Mouse (Mus musculus) liver, adult 2 months (tissue): Measurements from ENCODE around the gene Nup37. TPM values are rescaled to one million over a fixed set of nuclear protein-coding genes. Genes with fewer than 3 reads are reported as not detected.

Experiments used
- DNase-seq: peaks from one replicate; pipeline ENCODE4 v3.0.0-alpha.2; 2011; ENCODE audit warnings: low read depth, low spot score; ENCODE audit errors: extremely low read depth
- H3K27ac ChIP-seq: fragments of 200-500 bp; replicated peaks from 2 replicates; pipeline ENCODE4 v1.5.1; 2012; ENCODE audit warnings: low read depth, mild to moderate bottlenecking, control low read depth, inconsistent platforms, low read length; ENCODE audit not compliant: insufficient read depth
- H3K27me3 ChIP-seq: fragments of 200-500 bp; 2 replicates; pipeline ENCODE4 v1.6.1; 2012; ENCODE audit warnings: mild to moderate bottlenecking, moderate library complexity, low read length, inconsistent platforms; ENCODE audit not compliant: control insufficient read depth, insufficient read depth
- H3K36me3 ChIP-seq: fragments of 200-500 bp; 2 replicates; pipeline ENCODE4 v1.6.1; 2012; ENCODE audit warnings: low read length, inconsistent platforms; ENCODE audit not compliant: control insufficient read depth, insufficient read depth
- H3K4me1 ChIP-seq: fragments of 200-500 bp; 2 replicates; pipeline ENCODE4 v1.6.1; 2011; ENCODE audit warnings: low read length; ENCODE audit not compliant: control insufficient read depth, insufficient read depth
- H3K4me3 ChIP-seq: fragments of 200-500 bp; 2 replicates; pipeline ENCODE4 v1.5.1; 2011; ENCODE audit warnings: low read depth, mild to moderate bottlenecking, control low read depth, low read length, moderate library complexity; ENCODE audit not compliant: insufficient read depth
- H3K79me2 ChIP-seq: fragments of 200-500 bp; 2 replicates; pipeline ENCODE4 v1.6.1; 2012; ENCODE audit warnings: inconsistent platforms, mild to moderate bottlenecking, low read length, moderate library complexity; ENCODE audit not compliant: control insufficient read depth, insufficient read depth
- H3K9ac ChIP-seq: fragments of 200-500 bp; 2 replicates; pipeline ENCODE4 v1.6.1; 2012; ENCODE audit warnings: low read depth, mild to moderate bottlenecking, control low read depth, inconsistent platforms, low read length
- CTCF ChIP-seq: fragments of 200-500 bp; IDR thresholded peaks from 2 replicates; pipeline ENCODE4 v1.5.1; 2011; ENCODE audit warnings: low read depth, low read length, control low read depth
- POLR2A ChIP-seq: fragments of 200-500 bp; IDR thresholded peaks from 2 replicates; pipeline ENCODE4 v1.6.1; 2011; ENCODE audit warnings: low read length, control low read depth; ENCODE audit not compliant: insufficient read depth; ENCODE audit errors: extremely low read depth
- WGBS: fragments of 180-500 bp; shearing (Covaris S2); methylation state at CpG from one replicate; pipeline ENCODE4 v1.1.7; 2018; 5-methylcytosine and 5-hydroxymethylcytosine counted together
- polyA plus RNA-seq: library from polyadenylated mRNA; depleted of rRNA; stranded (reverse); fragments of >200 nt; gene quantifications from 2 replicates; pipeline ENCODE4 v1.2.3, GENCODE M21; 2012
- total RNA-seq: library from RNA; depleted of rRNA; stranded (reverse); fragments of >200 nt; gene quantifications from 2 replicates; pipeline ENCODE4 v1.2.3, GENCODE M21; 2014

Gene Nup37
- total and polyA plus RNA-seq, 2 experiments = 3.4 to 11.3 TPM

DNA sequence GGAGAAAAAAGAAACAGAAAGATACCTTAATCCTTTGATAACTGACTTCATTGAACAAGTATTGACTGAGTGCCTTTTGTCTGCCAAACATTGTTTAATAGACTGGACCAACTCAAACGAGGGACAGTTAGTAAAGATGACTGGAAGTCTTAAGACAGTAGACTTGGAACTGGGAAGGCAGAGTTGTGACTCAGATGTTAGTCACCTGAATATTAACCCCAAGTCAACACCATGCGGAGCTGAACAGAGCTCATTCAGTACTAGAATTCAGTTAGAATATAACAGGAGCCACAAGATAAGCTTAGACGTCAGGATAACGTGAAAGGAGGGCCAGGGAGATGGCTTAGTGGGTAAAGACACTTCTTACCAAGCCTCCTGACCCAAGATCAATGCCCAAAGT is 3.6 kb downstream of the Nup37 start:
- no peaks in the 10 kb centered on the region for H3K27me3 ChIP-seq
- H3K36me3 ChIP-seq = peaks cover 23% of the 10 kb centered on the region
- H3K4me3 ChIP-seq = no peak overlapping the region
- no peak overlapping the region for H3K27ac ChIP-seq
- H3K4me1 ChIP-seq = no peaks in the 10 kb centered on the region; the same call in 1 of the 2 replicates
- WGBS = 86% methylated on average over 4 of the region's 4 CpGs
- no peak for TF ChIP-seq POLR2A
- no peak for TF ChIP-seq CTCF
- no peak for DNase-seq
- no peaks in the 10 kb centered on the region for H3K79me2 ChIP-seq
- no peak overlapping the region for H3K9ac ChIP-seq

DNA sequence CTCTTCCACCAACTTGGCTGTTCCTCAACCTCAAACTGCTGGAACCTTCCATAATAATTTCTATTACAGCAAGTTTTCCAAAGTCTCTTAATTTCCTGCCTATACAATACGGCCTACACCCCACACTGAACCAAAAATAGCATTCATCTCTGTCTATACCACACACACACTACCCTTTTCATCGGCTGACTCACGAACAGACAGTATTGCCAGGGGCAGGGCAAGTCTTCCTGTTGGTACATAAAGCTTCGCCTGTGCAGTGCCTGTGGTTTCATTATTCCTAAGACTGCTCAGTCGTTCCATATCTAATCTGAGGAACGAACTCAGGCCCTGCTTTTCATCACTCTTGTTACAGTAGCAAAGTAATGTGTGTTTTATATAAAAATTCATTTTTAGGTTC is 4.9 kb downstream of the Nup37 start:
- H3K9ac ChIP-seq = no peak overlapping the region
- H3K27me3 ChIP-seq = no peaks in the 10 kb centered on the region
- no peak overlapping the region for H3K4me3 ChIP-seq
- no peaks in the 10 kb centered on the region; the same call in 1 of the 2 replicates for H3K4me1 ChIP-seq
- WGBS = 94% methylated on average over 6 of the region's 6 CpGs
- no peak overlapping the region for H3K27ac ChIP-seq
- TF ChIP-seq POLR2A = no peak
- no peak for TF ChIP-seq CTCF
- no peak for DNase-seq
- H3K36me3 ChIP-seq = peaks cover 23% of the 10 kb centered on the region
- no peaks in the 10 kb centered on the region for H3K79me2 ChIP-seq

DNA sequence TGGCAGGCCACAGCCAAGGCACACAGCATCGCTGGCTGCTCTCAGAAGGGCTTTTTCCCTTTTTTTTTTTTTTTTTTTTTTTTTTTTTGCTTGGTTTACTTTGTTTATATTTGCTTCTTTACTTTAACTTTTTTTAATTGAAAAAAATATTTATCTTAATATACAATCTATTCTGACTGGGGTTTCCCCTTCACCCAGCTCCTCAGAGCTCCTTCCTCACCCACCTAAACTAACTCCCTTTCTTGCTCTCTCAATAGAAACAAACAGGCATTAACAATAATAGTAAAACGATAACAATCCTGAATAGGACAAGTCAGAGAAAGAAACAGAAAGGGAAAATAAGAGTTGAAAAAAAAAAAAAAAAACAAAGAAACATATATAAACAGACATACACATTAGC is 15.3 kb downstream of the Nup37 start:
- no peaks in the 10 kb centered on the region for H3K79me2 ChIP-seq
- H3K27ac ChIP-seq = no peak overlapping the region
- no peak for TF ChIP-seq POLR2A
- no peak for TF ChIP-seq CTCF
- no peak for DNase-seq
- H3K27me3 ChIP-seq = no peaks in the 10 kb centered on the region
- peaks cover 16% of the 10 kb centered on the region for H3K36me3 ChIP-seq
- 91% methylated on average over 2 of the region's 2 CpGs for WGBS
- 0 out of 2 replicates have a peak, but pooled peaks cover under 1% of the 10 kb centered on the region for H3K4me1 ChIP-seq
- no peak overlapping the region for H3K9ac ChIP-seq
- no peak overlapping the region for H3K4me3 ChIP-seq

DNA sequence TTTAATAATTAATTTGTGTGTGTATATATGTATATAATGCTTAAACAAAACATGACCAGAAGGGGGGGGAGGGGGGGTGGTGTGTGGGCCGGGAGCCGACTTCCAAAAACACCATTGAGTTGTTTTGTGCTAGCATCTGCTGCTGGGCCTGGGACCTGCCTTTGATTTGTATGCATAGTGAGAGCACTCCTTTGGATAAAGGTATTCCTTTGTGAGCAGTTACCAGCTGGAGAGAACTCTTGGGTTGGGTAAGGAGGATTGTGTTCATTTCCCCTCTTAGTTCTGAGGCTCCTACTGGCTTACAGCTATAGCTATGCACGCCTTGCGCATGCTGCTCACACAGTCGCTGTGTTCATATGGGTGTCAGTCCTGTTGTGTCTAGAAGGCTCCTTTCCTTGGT is 15.9 kb downstream of the Nup37 start:
- no peaks in the 10 kb centered on the region for H3K79me2 ChIP-seq
- H3K4me1 ChIP-seq = peaks cover 6% of the 10 kb centered on the region; the same call in 1 of the 2 replicates
- no peak overlapping the region for H3K4me3 ChIP-seq
- H3K27ac ChIP-seq = no peak overlapping the region
- 97% methylated on average over 5 of the region's 5 CpGs for WGBS
- no peaks in the 10 kb centered on the region for H3K27me3 ChIP-seq
- no peak overlapping the region for H3K9ac ChIP-seq
- DNase-seq = no peak
- TF ChIP-seq POLR2A (no peak), CTCF (no peak)
- H3K36me3 ChIP-seq = peaks cover 16% of the 10 kb centered on the region

DNA sequence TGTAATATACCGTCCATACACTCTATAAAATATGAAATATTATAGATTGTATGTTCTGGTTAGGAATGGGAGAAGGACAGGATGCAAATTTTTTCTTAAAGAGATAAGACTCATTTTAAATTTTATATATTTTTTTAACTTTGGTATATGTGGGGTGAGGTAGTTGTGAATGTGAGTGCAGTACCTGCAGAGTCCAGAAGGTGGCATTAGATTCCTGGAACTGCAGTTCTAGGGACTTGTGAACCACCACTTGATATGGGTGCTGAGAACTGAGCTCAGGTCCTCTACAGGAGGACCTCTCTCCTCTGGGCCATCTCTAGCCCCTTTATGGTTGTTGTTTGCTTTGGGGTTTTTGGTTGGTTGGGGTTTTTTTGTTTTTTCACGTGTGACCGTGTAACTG is 19.4 kb downstream of the Nup37 start:
- 95% methylated on average over 3 of the region's 3 CpGs for WGBS
- H3K79me2 ChIP-seq = no peaks in the 10 kb centered on the region
- no peak overlapping the region for H3K4me3 ChIP-seq
- H3K27me3 ChIP-seq = no peaks in the 10 kb centered on the region
- H3K9ac ChIP-seq = no peak overlapping the region
- TF ChIP-seq CTCF (no peak), POLR2A (no peak)
- H3K4me1 ChIP-seq = peaks cover 8% of the 10 kb centered on the region; the same call in 1 of the 2 replicates
- DNase-seq = no peak
- H3K36me3 ChIP-seq = peaks cover 8% of the 10 kb centered on the region
- no peak overlapping the region for H3K27ac ChIP-seq

DNA sequence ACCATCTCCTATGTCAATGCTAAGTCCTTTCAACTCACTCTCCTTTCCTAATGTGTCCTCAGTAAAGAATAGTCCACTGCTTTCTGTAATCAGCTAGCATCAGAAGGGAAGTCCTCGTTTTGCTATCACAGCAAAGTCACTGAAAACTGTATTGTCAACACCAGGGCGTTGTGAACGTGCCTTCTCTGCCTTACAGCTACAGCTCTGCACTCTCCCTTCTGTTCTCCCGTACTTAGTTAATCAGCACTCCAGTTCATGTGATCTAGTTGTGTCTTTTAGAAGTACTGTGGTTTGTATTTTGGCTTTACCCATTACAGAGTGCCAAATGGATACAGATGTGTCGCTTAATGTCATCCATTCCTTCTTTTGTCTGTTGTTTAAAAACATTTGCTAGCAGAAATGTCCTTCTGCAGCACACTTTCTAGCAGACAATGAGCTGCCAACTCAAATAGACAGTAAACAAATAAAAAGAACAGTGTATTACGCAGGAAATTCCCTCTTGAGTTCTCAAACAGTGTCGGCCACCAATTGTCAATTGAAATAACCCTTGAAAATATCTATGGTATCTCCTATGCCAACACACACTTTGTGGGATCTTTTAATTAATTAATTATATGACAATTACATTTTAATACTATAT is 20.8 kb downstream of the Nup37 start:
- no peak for TF ChIP-seq CTCF
- no peak for TF ChIP-seq POLR2A
- H3K27ac ChIP-seq = no peak overlapping the region
- peaks cover 8% of the 10 kb centered on the region for H3K36me3 ChIP-seq
- no peak overlapping the region for H3K9ac ChIP-seq
- peak; percentile 52 for DNase-seq
- peaks cover 8% of the 10 kb centered on the region; the same call in 1 of the 2 replicates for H3K4me1 ChIP-seq
- no peaks in the 10 kb centered on the region for H3K27me3 ChIP-seq
- 19% methylated on average over 7 of the region's 7 CpGs for WGBS
- H3K79me2 ChIP-seq = no peaks in the 10 kb centered on the region
- no peak overlapping the region for H3K4me3 ChIP-seq
